Mouse (Mus musculus) embryonic stem cell, embryonic (primary cell): ENCODE data around the gene Gnb5.

ENCODE experiments used
- CTCF ChIA-PET, 4 experiments: fragments of 300-600 bp in 2 of 4; fragments of 350-600 bp in 2 of 4; sonication (Branson Sonifier 250); formaldehyde crosslinking; loops; one replicate each; lab custom pipeline; 2022; ENCODE audit warnings: inconsistent platforms in 2 of 4; lab: Charles Lee
- POLR2A ChIA-PET, 4 experiments: fragments of 300-600 bp in 2 of 4; fragments of 350-600 bp in 2 of 4; sonication (Branson Sonifier 250); formaldehyde crosslinking; loops; one replicate each; lab custom pipeline; 2022; ENCODE audit warnings: antibody characterized with exemption in 4 of 4, inconsistent platforms in 1 of 4; lab: Charles Lee

The Gnb5 gene

GRCm38 (mm10) chr9:75319365-75319764 is 13.3 kb downstream of the Gnb5 start:
- CTCF ChIA-PET, result interaction anchor here in 3 of 4 experiments (0.9 to 2.3 kb wide), 5 partner anchors 7 to 42 kb away, joined by 3 to 8 read pairs (median 7); no protein-coding TSS in a partner anchor
- POLR2A ChIA-PET, result interaction anchor here in 3 of 4 experiments (0.6 to 1.9 kb wide), 13 partner anchors 9 to 291 kb away, joined by 3 to 5 read pairs (median 4); partner anchors contain the start of gene Mapk6 (in 1 of the 3)

- CTCF ChIA-PET, result interaction anchor here in 3 of 4 experiments (0.5 to 0.6 kb wide), 3 partner anchors 10 to 128 kb away, joined by 3 to 4 read pairs (median 3); no protein-coding TSS in a partner anchor
- POLR2A ChIA-PET, result interaction anchor here in 3 of 4 experiments (0.8 to 1.2 kb wide), 5 partner anchors 12 to 88 kb away, joined by 3 to 4 read pairs (median 3); partner anchors contain the start of gene Mapk6 (in 1 of the 3)
Measured at GRCm38 (mm10) chr9:75322099-75322885, 16.2 kb downstream of the Gnb5 start.

- CTCF ChIA-PET, result no interaction called here
- POLR2A ChIA-PET, result interaction anchor here in 2 of 4 experiments (0.5 to 1.5 kb wide), 4 partner anchors 9 to 281 kb away, joined by 3 to 4 read pairs (median 3); partner anchors contain the start of gene Mapk6 (in 1 of the 2)
Measured at GRCm38 (mm10) chr9:75328047-75328446, 22.0 kb downstream of the Gnb5 start.

- CTCF ChIA-PET, result interaction anchor here in 2 of 4 experiments (1.0 to 1.3 kb wide), 2 partner anchors 19 to 31 kb away, joined by 4 read pairs; no protein-coding TSS in a partner anchor
- POLR2A ChIA-PET, result interaction anchor here in 2 of 4 experiments (0.8 to 2.1 kb wide), 7 partner anchors 11 to 27 kb away, joined by 3 to 5 read pairs (median 4); partner anchors contain the start of gene Bcl2l10 (in 1 of the 2)
Measured at GRCm38 (mm10) chr9:75330821-75331220, 24.7 kb downstream of the Gnb5 start.

- CTCF ChIA-PET, result interaction anchor here (0.6 to 1.7 kb wide), 10 partner anchors 20 to 103 kb away, joined by 3 to 6 read pairs (median 4); no protein-coding TSS in a partner anchor
- POLR2A ChIA-PET, result interaction anchor here in 1 of 4 experiments (0.9 to 1.2 kb wide), 2 partner anchors 22 to 48 kb away, joined by 3 read pairs; no protein-coding TSS in a partner anchor
Measured at GRCm38 (mm10) chr9:75334440-75334839, 28.4 kb downstream of the Gnb5 start.

- ChIA-PET CTCF (interaction anchor here in 1 of 4 experiments (1.4 kb wide), 1 partner anchor 10 kb away, joined by 3 read pairs; no protein-coding TSS in a partner anchor), POLR2A (no interaction called here)
Measured at GRCm38 (mm10) chr9:75338016-75338415, 31.9 kb downstream of the Gnb5 start.

GRCm38 (mm10) chr9:75342433-75342832 is 36.3 kb downstream of the Gnb5 start:
- POLR2A ChIA-PET, result interaction anchor here in 1 of 4 experiments (1.0 kb wide), 1 partner anchor 8 kb away, joined by 3 read pairs; no protein-coding TSS in a partner anchor

GRCm38 (mm10) chr9:75347458-75347857 is 41.4 kb downstream of the Gnb5 start, which contains the start of gene Bcl2l10:
TSS of gene Bcl2l10 (plus strand) at chr9:75347758.
- ChIA-PET POLR2A (interaction anchor here in 3 of 4 experiments (0.6 to 1.5 kb wide), 4 partner anchors 17 to 99 kb away, joined by 3 to 5 read pairs (median 3); no protein-coding TSS in a partner anchor), CTCF (interaction anchor here in 2 of 4 experiments (1.4 to 2.1 kb wide), 2 partner anchors 14 kb away, joined by 4 to 6 read pairs; no protein-coding TSS in a partner anchor)

More at GRCm38 (mm10) chr9:75342433-75342832, 36.3 kb downstream of the Gnb5 start:
- CTCF ChIA-PET, result no interaction called here

- CTCF ChIA-PET, result interaction anchor here in 2 of 4 experiments (0.8 to 2.1 kb wide), 3 partner anchors 9 to 14 kb away, joined by 3 to 6 read pairs (median 4); no protein-coding TSS in a partner anchor
- POLR2A ChIA-PET, result interaction anchor here in 2 of 4 experiments (1.0 to 1.5 kb wide), 3 partner anchors 18 to 45 kb away, joined by 3 read pairs; no protein-coding TSS in a partner anchor
Measured at GRCm38 (mm10) chr9:75348066-75348465, 42.0 kb downstream of the Gnb5 start.

GRCm38 (mm10) chr9:75348641-75349040 is 42.6 kb downstream of the Gnb5 start:
- CTCF ChIA-PET, result interaction anchor here in 2 of 4 experiments (0.8 to 1.4 kb wide), 2 partner anchors 10 to 13 kb away, joined by 3 to 4 read pairs; no protein-coding TSS in a partner anchor

GRCm38 (mm10) chr9:75353094-75353493 is 47.0 kb downstream of the Gnb5 start:
- ChIA-PET CTCF (interaction anchor here in 3 of 4 experiments (0.5 to 2.3 kb wide), 8 partner anchors 9 to 85 kb away, joined by 3 to 15 read pairs (median 5); no protein-coding TSS in a partner anchor), POLR2A (interaction anchor here (0.9 to 3.7 kb wide), 10 partner anchors 11 to 85 kb away, joined by 3 to 22 read pairs (median 4); no protein-coding TSS in a partner anchor)

More at GRCm38 (mm10) chr9:75348641-75349040, 42.6 kb downstream of the Gnb5 start:
- POLR2A ChIA-PET, result interaction anchor here in 3 of 4 experiments (0.6 to 1.5 kb wide), 6 partner anchors 9 to 256 kb away, joined by 3 to 5 read pairs (median 3); no protein-coding TSS in a partner anchor

GRCm38 (mm10) chr9:75355783-75356182 is 49.7 kb downstream of the Gnb5 start:
- ChIA-PET CTCF (interaction anchor here in 1 of 4 experiments (1.7 kb wide), 1 partner anchor 22 kb away, joined by 6 read pairs; no protein-coding TSS in a partner anchor), POLR2A (no interaction called here)

GRCm38 (mm10) chr9:75357087-75357654 is 51.1 kb downstream of the Gnb5 start:
- CTCF ChIA-PET, result interaction anchor here in 2 of 4 experiments (1.0 to 1.7 kb wide), 2 partner anchors 23 to 25 kb away, joined by 3 read pairs; no protein-coding TSS in a partner anchor
- POLR2A ChIA-PET, result interaction anchor here in 1 of 4 experiments (0.6 to 0.9 kb wide), 2 partner anchors 60 to 264 kb away, joined by 3 read pairs; no protein-coding TSS in a partner anchor

GRCm38 (mm10) chr9:75361699-75362098 is 55.6 kb downstream of the Gnb5 start:
- ChIA-PET CTCF (interaction anchor here (0.5 to 2.3 kb wide), 77 partner anchors 8 to 824 kb away, joined by 3 to 20 read pairs (median 4); partner anchors contain the start of genes Mapk6 (in 3 of the 4), Bcl2l10 (in 2 of the 4), Lysmd2 (in 2 of the 4) and Hmgcll1 (in 1 of the 4)), POLR2A (interaction anchor here (0.6 to 5.4 kb wide), 24 partner anchors 9 to 276 kb away, joined by 3 to 22 read pairs (median 6); partner anchors contain the start of genes Mapk6 (in 2 of the 4) and Tmod3 (in 1 of the 4))

GRCm38 (mm10) chr9:75362201-75362600 is 56.1 kb downstream of the Gnb5 start:
- ChIA-PET POLR2A (interaction anchor here (0.6 to 5.4 kb wide), 28 partner anchors 9 to 277 kb away, joined by 3 to 22 read pairs (median 5); partner anchors contain the start of genes Mapk6 (in 2 of the 4) and Tmod3 (in 1 of the 4)), CTCF (interaction anchor here (0.5 to 2.3 kb wide), 83 partner anchors 7 to 825 kb away, joined by 3 to 20 read pairs (median 4); partner anchors contain the start of genes Mapk6 (in 3 of the 4), Bcl2l10 (in 2 of the 4), Lysmd2 (in 2 of the 4) and Hmgcll1 (in 1 of the 4))

GRCm38 (mm10) chr9:75363001-75363400 is 56.9 kb downstream of the Gnb5 start:
- POLR2A ChIA-PET, result interaction anchor here (0.5 to 5.4 kb wide), 23 partner anchors 9 to 171 kb away, joined by 3 to 22 read pairs (median 6); no protein-coding TSS in a partner anchor
- CTCF ChIA-PET, result interaction anchor here in 3 of 4 experiments (0.7 to 2.3 kb wide), 21 partner anchors 8 to 152 kb away, joined by 3 to 15 read pairs (median 5); partner anchors contain the start of genes Leo1 (in 1 of the 3) and Mapk6 (in 1 of the 3)
